Mouse (Mus musculus) erythroid progenitor cell, adult 5-6 weeks (primary cell): ENCODE data around the gene Gpx4. TPM values are rescaled to one million over a fixed set of nuclear protein-coding genes. Genes with fewer than 3 reads are reported as not detected.
A peak's percentile ranks its signal among the peaks of the same experiment; 100 is the strongest.

Source experiments
- ATAC-seq: replicated peaks from 2 replicates; pipeline ENCODE4 v1.8.0; 2016; ENCODE audit warnings: moderate number of reproducible peaks, mild to moderate bottlenecking, moderate TSS enrichment, inconsistent platforms; ENCODE audit not compliant: poor library complexity, low FRiP score, severe bottlenecking
- total RNA-seq, 2 experiments: library from RNA; stranded (forward) in 1 of 2; stranded (reverse) in 1 of 2; fragments of 150-400 nt in 1 of 2; fragments of 186-747, 209-891 nt in 1 of 2; gene quantifications; 2 replicates each; pipeline versions ENCODE4 v1.2.3 to v1.2.4; 2015 to 2017; ENCODE audit warnings: low replicate concordance in 2 of 2

The Gpx4 gene
- total RNA-seq, 2 experiments from 2014 or later = 371 to 372 TPM

DNA sequence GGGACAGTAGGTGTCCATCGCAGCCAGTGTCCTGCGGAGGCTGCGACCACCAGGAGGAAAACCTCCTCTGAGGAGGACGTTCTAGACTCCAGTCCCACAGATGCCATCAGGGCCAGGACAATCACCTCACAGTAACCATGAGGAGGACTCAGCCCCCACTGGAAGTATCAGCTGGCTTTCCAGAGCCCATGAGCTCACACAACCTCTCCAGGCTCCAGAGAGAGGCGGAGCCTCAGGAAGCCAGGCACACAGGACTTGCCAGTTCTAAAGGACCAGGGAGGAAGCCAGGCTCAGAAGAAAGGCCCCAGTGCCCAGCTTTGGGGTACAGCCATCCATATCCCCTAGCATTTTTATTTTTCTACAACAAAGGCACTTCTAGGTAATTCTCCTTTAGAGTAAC is 48.6 kb downstream of the Gpx4 start:
- ATAC-seq = no peak

DNA sequence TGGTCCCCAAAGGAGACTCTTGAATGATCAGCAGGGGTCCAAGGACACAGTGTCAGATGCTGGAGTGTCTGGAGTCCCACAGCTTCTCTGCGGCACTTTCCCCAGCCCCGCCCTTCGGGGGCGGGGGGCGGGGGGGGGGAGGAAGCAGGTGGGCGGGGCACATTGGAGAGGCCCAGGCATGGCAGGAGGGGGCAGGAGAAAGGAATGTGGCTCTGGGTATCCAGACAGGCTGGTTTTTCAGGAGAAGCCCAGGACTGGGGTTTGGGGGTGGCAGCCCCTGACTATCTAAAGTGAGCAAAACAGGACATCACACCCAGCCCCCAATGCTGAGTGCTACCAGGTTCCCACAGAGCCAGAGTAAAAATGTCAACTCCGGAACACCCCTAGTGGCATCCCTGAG is 50.3 kb downstream of the Gpx4 start:
- no peak for ATAC-seq

DNA sequence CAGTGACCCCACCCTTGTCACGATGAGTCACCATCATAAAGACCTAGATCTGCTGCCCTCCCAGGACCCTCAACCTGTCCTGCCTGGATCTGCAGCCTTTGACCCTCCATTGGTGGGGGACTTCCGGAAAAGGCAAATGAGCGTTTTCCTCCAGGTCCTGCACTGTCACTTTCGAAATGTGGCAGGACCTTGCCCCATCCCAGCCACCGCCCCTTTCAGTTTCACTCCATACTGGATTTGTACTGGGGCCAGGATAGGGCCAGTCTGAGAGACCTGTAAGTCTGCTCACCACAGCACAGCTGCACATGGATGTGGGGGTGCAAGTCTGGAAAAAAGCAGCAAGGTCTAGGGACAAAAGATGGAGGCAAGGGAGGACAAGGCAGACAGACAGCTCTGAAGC is 51.7 kb downstream of the Gpx4 start:
- no peak for ATAC-seq

DNA sequence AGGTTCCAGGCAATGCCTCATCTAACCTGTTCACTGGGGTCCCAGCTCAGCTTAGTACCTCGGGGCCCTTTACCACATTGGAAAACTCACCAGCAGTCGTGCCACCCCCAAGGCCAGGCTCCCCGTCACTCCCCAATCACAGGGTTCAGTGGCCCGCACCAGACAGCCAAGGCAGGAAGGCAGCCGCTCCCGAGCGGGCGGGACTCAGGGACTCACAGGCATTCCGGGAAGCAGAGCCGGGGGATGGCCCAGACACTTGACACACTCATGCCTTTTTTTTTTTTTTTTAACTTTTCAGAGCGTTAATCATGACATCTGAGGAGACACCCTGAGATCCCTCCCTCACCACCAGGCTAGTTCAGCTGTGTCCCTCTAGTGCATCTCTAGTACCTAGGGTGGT is 54.0 kb downstream of the Gpx4 start:
- 0 out of 2 replicates have a peak, but pooled peaks have one; percentile 8 for ATAC-seq

DNA sequence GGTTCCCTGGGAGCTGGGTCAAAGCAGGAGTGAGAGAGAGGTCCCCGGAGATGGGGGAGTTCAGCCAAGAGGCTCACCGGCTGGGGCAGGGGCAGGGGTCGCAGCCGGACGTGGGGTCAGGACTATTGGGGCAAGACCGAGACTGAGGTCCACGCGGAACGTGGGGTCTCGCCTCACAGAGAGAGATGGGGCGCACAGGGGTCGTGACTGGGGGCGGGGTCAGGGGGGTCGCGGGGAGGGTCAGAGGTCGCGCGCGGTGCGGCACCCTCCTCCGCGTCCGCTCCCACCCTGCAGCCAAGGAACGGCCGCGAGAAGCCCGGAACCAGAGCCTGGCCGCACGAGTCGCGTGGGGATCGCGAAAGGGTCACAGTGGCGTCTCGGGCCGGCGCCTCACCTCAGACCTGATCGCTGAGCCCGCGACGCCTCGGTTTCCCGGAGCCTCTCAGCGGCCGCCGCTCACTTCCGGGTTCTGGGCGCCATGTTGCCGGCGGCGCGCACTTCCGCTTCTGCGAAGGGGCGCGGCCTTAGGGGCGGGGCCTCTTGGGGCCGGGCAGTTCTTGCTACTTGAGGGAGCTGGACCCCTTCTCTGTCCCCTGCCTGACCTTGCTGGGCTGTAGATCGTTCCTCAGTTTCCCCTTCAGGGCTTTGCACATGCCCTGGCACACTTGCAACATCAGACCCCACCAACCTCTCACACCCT is 55.4 kb downstream of the Gpx4 start:
- peak; percentile 87 for ATAC-seq

DNA sequence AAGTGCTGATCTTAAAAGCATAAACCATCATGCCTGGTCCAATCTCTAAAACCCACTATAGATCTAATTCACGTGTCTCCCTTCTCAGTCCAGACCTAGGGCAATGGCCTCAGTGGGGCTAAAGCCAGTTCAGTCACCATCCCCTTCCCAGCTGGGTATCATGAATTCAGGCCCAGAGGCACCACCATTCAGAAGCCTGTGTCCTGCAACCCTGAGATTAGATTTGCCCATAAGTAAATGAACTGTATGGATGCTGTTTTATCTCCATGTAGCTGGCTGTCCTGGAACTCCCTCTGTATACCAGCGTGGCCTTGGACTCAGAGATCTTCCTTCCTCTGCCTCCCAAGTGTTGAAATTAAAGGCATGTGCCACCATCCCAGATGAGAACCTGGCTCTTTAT is 56.1 kb downstream of the Gpx4 start:
- ATAC-seq = peak; percentile 74

DNA sequence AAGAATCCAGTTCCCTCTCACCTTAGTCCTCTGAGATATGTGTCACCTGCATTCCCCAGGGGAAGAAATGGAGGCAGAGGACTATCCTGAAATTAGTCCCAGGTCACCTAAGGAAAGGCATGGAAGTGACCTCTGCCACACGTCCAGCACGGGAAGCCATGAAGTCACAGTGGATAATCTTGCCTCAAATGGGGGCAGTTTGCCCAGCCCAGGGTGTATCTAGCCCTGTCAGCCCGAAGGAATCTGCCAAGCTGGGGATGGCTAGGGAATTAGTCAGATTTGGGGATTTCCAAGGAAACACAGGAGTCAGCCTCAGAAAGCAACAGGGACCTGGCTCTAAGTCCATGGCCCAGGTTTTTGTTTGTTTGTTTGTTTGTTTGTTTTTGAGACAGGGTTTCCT is 57.2 kb downstream of the Gpx4 start:
- no peak for ATAC-seq

DNA sequence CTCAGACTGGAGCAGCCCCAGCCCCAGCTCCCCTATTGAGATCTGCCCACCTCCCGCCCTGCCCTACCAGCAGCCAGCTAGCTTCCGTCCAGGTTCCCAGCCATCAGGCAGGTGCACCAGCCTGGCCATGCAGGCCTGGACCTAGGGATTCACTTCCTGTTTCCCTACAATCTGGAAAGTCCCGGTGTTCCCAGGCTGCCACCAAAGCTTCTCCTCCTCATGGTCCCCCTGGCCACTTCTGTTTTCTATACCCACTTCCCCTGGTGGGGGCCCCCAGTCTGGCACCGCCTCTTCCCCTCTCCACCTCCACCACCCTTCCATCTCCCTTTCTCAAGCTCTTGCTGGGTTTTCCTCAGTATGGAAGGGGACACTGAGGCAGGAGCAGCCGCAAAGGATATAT is 58.5 kb downstream of the Gpx4 start, which contains the start of gene Sbno2:
Gene Sbno2 (minus strand): TSS at position 112 of the 400 bp plus-strand sequence.
- no peak for ATAC-seq

DNA sequence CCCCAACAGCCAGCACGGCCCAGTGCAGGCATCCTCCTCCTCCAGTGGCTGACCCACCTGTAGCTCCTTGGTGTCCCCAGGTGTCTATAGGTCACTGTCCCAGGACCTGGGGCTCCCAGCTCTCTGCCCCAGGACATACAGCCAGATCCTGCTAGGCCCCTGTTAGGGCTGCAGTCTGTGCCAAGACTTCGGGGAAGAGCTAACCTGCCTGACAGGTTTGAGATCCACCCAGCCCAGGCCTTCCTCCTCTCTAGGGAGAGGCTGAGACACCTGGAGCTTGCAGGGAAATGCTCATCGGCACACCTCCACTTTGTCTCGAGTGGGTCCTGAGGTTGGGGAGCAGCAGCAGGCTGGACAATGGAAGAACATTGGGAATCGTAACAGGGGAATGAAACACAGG is 59.0 kb downstream of the Gpx4 start:
- no peak for ATAC-seq

Other genes starting within 250 kb of the Gpx4 start
Only the 30 nearest of the 32 such genes appear.
- gene Misp, start 226.2 kb upstream of the Gpx4 start, total RNA-seq (2015; ENCODE audit: low replicate concordance) = not detected in 2 replicates
- gene Misp, start 226.2 kb upstream of the Gpx4 start, total RNA-seq (2017; ENCODE audit: low replicate concordance) = not detected in 2 replicates
- gene Ptbp1, start 192.7 kb upstream of the Gpx4 start, total RNA-seq (2015; ENCODE audit: low replicate concordance) = 134 and 185 TPM in 2 replicates
- 89.3 and 94.7 TPM in 2 replicates for gene Ptbp1, start 192.7 kb upstream of the Gpx4 start, total RNA-seq (2017; ENCODE audit: low replicate concordance)
- gene Prtn3, start 172.7 kb upstream of the Gpx4 start, total RNA-seq (2015; ENCODE audit: low replicate concordance) = 247 and 296 TPM in 2 replicates
- 52.3 and 54.7 TPM in 2 replicates for gene Prtn3, start 172.7 kb upstream of the Gpx4 start, total RNA-seq (2017; ENCODE audit: low replicate concordance)
- gene Plppr3, start 172.5 kb upstream of the Gpx4 start, total RNA-seq (2015; ENCODE audit: low replicate concordance) = 0.84 TPM in 1 of 2 replicates, not detected in the other
- gene Plppr3, start 172.5 kb upstream of the Gpx4 start, total RNA-seq (2017; ENCODE audit: low replicate concordance) = 0.83 and 1.7 TPM in 2 replicates
- gene Elane, start 160.9 kb upstream of the Gpx4 start, total RNA-seq (2015; ENCODE audit: low replicate concordance) = 613 and 617 TPM in 2 replicates
- gene Elane, start 160.9 kb upstream of the Gpx4 start, total RNA-seq (2017; ENCODE audit: low replicate concordance) = 146 and 166 TPM in 2 replicates
- not detected in 2 replicates for gene Cfd, start 156.3 kb upstream of the Gpx4 start, total RNA-seq (2015; ENCODE audit: low replicate concordance)
- not detected in 2 replicates for gene Cfd, start 156.3 kb upstream of the Gpx4 start, total RNA-seq (2017; ENCODE audit: low replicate concordance)
- gene Med16, start 138.2 kb upstream of the Gpx4 start, total RNA-seq (2015; ENCODE audit: low replicate concordance) = 5.9 and 17.7 TPM in 2 replicates
- gene Med16, start 138.2 kb upstream of the Gpx4 start, total RNA-seq (2017; ENCODE audit: low replicate concordance) = 8.0 and 9.1 TPM in 2 replicates
- gene Gm26602, start 136.3 kb upstream of the Gpx4 start, total RNA-seq (2015; ENCODE audit: low replicate concordance) = not detected in 2 replicates
- gene Gm26602, start 136.3 kb upstream of the Gpx4 start, total RNA-seq (2017; ENCODE audit: low replicate concordance) = 22.8 TPM in 1 of 2 replicates, not detected in the other
- not detected in 2 replicates for gene Kiss1r, start 130.2 kb upstream of the Gpx4 start, total RNA-seq (2015; ENCODE audit: low replicate concordance)
- gene Kiss1r, start 130.2 kb upstream of the Gpx4 start, total RNA-seq (2017; ENCODE audit: low replicate concordance) = not detected in 2 replicates
- gene R3hdm4, start 126.0 kb upstream of the Gpx4 start, total RNA-seq (2015; ENCODE audit: low replicate concordance) = 60.2 and 65.4 TPM in 2 replicates
- 37.4 and 45.8 TPM in 2 replicates for gene R3hdm4, start 126.0 kb upstream of the Gpx4 start, total RNA-seq (2017; ENCODE audit: low replicate concordance)
- gene Arid3a, start 120.1 kb upstream of the Gpx4 start, total RNA-seq (2015; ENCODE audit: low replicate concordance) = 4.2 and 9.7 TPM in 2 replicates
- gene Arid3a, start 120.1 kb upstream of the Gpx4 start, total RNA-seq (2017; ENCODE audit: low replicate concordance) = 4.8 and 8.6 TPM in 2 replicates
- 4.0 and 10.1 TPM in 2 replicates for gene Wdr18, start 87.0 kb upstream of the Gpx4 start, total RNA-seq (2015; ENCODE audit: low replicate concordance)
- 0.98 and 4.6 TPM in 2 replicates for gene Wdr18, start 87.0 kb upstream of the Gpx4 start, total RNA-seq (2017; ENCODE audit: low replicate concordance)
- not detected in 2 replicates for gene Grin3b, start 76.5 kb upstream of the Gpx4 start, total RNA-seq (2015; ENCODE audit: low replicate concordance)
- gene Grin3b, start 76.5 kb upstream of the Gpx4 start, total RNA-seq (2017; ENCODE audit: low replicate concordance) = not detected in 2 replicates
- gene Tmem259, start 62.8 kb upstream of the Gpx4 start, total RNA-seq (2015; ENCODE audit: low replicate concordance) = 57.0 and 78.9 TPM in 2 replicates
- 49.2 and 51.1 TPM in 2 replicates for gene Tmem259, start 62.8 kb upstream of the Gpx4 start, total RNA-seq (2017; ENCODE audit: low replicate concordance)
- gene Cnn2, start 58.6 kb upstream of the Gpx4 start, total RNA-seq (2015; ENCODE audit: low replicate concordance) = 20.1 and 39.6 TPM in 2 replicates
- 18.2 and 26.3 TPM in 2 replicates for gene Cnn2, start 58.6 kb upstream of the Gpx4 start, total RNA-seq (2017; ENCODE audit: low replicate concordance)
- 44.0 and 58.4 TPM in 2 replicates for gene Abca7, start 50.7 kb upstream of the Gpx4 start, total RNA-seq (2015; ENCODE audit: low replicate concordance)
- gene Abca7, start 50.7 kb upstream of the Gpx4 start, total RNA-seq (2017; ENCODE audit: low replicate concordance) = 58.6 and 71.8 TPM in 2 replicates
- 23.4 and 23.9 TPM in 2 replicates for gene Arhgap45, start 30.5 kb upstream of the Gpx4 start, total RNA-seq (2015; ENCODE audit: low replicate concordance)
- 16.0 and 28.8 TPM in 2 replicates for gene Arhgap45, start 30.5 kb upstream of the Gpx4 start, total RNA-seq (2017; ENCODE audit: low replicate concordance)
- 18.4 and 20.5 TPM in 2 replicates for gene Polr2e, start 7.4 kb upstream of the Gpx4 start, total RNA-seq (2015; ENCODE audit: low replicate concordance)
- gene Polr2e, start 7.4 kb upstream of the Gpx4 start, total RNA-seq (2017; ENCODE audit: low replicate concordance) = 14.6 and 28.4 TPM in 2 replicates
- gene Sbno2, start 58.4 kb downstream of the Gpx4 start, total RNA-seq (2015; ENCODE audit: low replicate concordance) = 19.5 and 21.8 TPM in 2 replicates
- gene Sbno2, start 58.4 kb downstream of the Gpx4 start, total RNA-seq (2017; ENCODE audit: low replicate concordance) = 34.3 and 36.1 TPM in 2 replicates
- gene Stk11, start 68.6 kb downstream of the Gpx4 start, total RNA-seq (2015; ENCODE audit: low replicate concordance) = 224 and 296 TPM in 2 replicates
- gene Stk11, start 68.6 kb downstream of the Gpx4 start, total RNA-seq (2017; ENCODE audit: low replicate concordance) = 440 and 520 TPM in 2 replicates
- gene Atp5d, start 91.5 kb downstream of the Gpx4 start, total RNA-seq (2015; ENCODE audit: low replicate concordance) = 89.3 and 94.8 TPM in 2 replicates
- gene Atp5d, start 91.5 kb downstream of the Gpx4 start, total RNA-seq (2017; ENCODE audit: low replicate concordance) = 19.4 and 39.9 TPM in 2 replicates
- gene Cbarp, start 93.7 kb downstream of the Gpx4 start, total RNA-seq (2015; ENCODE audit: low replicate concordance) = not detected in 2 replicates
- gene Cbarp, start 93.7 kb downstream of the Gpx4 start, total RNA-seq (2017; ENCODE audit: low replicate concordance) = not detected in 2 replicates
- 20.1 and 23.8 TPM in 2 replicates for gene Midn, start 101.1 kb downstream of the Gpx4 start, total RNA-seq (2015; ENCODE audit: low replicate concordance)
- gene Midn, start 101.1 kb downstream of the Gpx4 start, total RNA-seq (2017; ENCODE audit: low replicate concordance) = 12.5 and 18.2 TPM in 2 replicates
- gene Cirbp, start 118.8 kb downstream of the Gpx4 start, total RNA-seq (2015; ENCODE audit: low replicate concordance) = 10.1 and 19.7 TPM in 2 replicates
- gene Cirbp, start 118.8 kb downstream of the Gpx4 start, total RNA-seq (2017; ENCODE audit: low replicate concordance) = 33.5 and 39.6 TPM in 2 replicates
- gene 1600002K03Rik, start 125.8 kb downstream of the Gpx4 start, total RNA-seq (2015; ENCODE audit: low replicate concordance) = not detected in 2 replicates
- gene 1600002K03Rik, start 125.8 kb downstream of the Gpx4 start, total RNA-seq (2017; ENCODE audit: low replicate concordance) = not detected in 2 replicates
- gene Efna2, start 132.3 kb downstream of the Gpx4 start, total RNA-seq (2015; ENCODE audit: low replicate concordance) = not detected in 2 replicates
- gene Efna2, start 132.3 kb downstream of the Gpx4 start, total RNA-seq (2017; ENCODE audit: low replicate concordance) = not detected in 2 replicates
- 26.3 and 59.5 TPM in 2 replicates for gene Mum1, start 179.3 kb downstream of the Gpx4 start, total RNA-seq (2015; ENCODE audit: low replicate concordance)
- 65.3 and 74.2 TPM in 2 replicates for gene Mum1, start 179.3 kb downstream of the Gpx4 start, total RNA-seq (2017; ENCODE audit: low replicate concordance)
- gene Ndufs7, start 202.0 kb downstream of the Gpx4 start, total RNA-seq (2015; ENCODE audit: low replicate concordance) = 87.6 and 109 TPM in 2 replicates
- gene Ndufs7, start 202.0 kb downstream of the Gpx4 start, total RNA-seq (2017; ENCODE audit: low replicate concordance) = 43.9 and 66.0 TPM in 2 replicates
- 1.4 TPM in 1 of 2 replicates, not detected in the other for gene Gamt, start 213.8 kb downstream of the Gpx4 start, total RNA-seq (2015; ENCODE audit: low replicate concordance)
- gene Gamt, start 213.8 kb downstream of the Gpx4 start, total RNA-seq (2017; ENCODE audit: low replicate concordance) = not detected in 2 replicates
- 35.6 and 83.6 TPM in 2 replicates for gene Dazap1, start 214.3 kb downstream of the Gpx4 start, total RNA-seq (2015; ENCODE audit: low replicate concordance)
- gene Dazap1, start 214.3 kb downstream of the Gpx4 start, total RNA-seq (2017; ENCODE audit: low replicate concordance) = 72.0 and 102 TPM in 2 replicates